Mouse (Mus musculus) lung, postnatal 0 days (tissue): ENCODE measurements around the gene Ccdc174.

Experiments
- CTCF ChIP-seq: IDR thresholded peaks from 2 replicates; pipeline ENCODE4 v1.5.1; 2016; ENCODE audit warnings: antibody characterized with exemption, mild to moderate bottlenecking
- EP300 ChIP-seq: IDR thresholded peaks from 2 replicates; pipeline ENCODE4 v1.6.1; 2016; ENCODE audit warnings: antibody characterized with exemption, mild to moderate bottlenecking, control low read depth

DNA sequence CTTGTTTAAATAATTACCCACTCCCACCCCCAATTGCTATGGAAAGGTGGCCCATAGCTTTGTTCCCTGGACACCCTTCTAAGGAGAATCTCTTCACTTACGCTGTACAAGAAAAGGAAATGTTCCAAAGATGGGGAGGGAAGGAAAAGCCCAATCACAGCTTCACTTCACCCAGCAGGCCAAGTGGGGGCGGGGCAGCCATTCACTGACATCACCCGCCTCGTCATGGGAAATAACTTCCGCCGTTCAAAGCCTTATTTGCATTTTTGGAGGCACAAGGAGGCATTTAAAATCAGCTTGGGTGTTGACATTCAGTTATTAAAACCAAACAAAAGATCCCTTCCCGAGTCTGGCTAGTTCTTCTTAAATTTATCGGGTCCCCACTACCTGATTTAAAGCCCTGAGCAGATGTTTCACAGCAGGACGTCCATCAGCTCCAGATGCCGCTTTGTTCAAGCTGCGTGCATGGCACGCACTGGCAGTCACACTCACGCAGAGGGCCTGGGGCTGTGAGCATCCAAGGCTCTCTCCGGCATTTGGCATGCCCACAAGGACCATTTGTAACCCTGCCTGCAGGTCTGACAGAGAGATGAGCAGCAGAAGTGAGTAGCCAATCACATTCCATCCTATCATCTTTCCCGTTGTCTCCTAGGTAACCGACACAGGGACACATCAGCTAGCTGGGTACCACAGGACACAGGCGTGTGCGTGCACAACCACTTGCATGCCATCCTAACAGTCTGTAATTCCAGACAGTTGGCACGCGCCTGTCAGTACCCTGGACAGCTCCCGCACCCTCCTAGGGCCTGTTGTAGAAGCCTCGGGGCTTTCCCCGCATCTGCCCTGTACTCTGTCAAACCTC is 38.6 kb upstream of the Ccdc174 start:
- TF ChIP-seq CTCF (no peak), EP300 (no peak)
